In genomic region chr16:76621715-76622114, GRCm38 (mm10) we compare ENCODE assay signal across 12 mouse cellular contexts.
DNase-seq lines count a peak whose midpoint lies in the region; ATAC-seq lines count a peak whose summit lies in the region.
"Had no signal": no experiment of that assay in that cellular context is flagged by ENCODE, and none has a peak within 500 bp of the region (broad histone marks: within the 10 kb centered on the region; RNA-seq: fewer than 3 reads in every experiment).

No protein-coding gene starts in this region.

- H3K4me2 ChIP-seq in hindbrain, embryonic 16.5 days (ENCODE audit: low read length), result no peak overlapping the region
- H3K4me2 ChIP-seq: heart, embryonic 15.5 days; liver, embryonic 11.5 days had no signal

- H3K4me3 ChIP-seq in heart, embryonic 10.5 days, result no peak overlapping the region
- no peak overlapping the region for H3K4me3 ChIP-seq in hindbrain, embryonic 16.5 days (ENCODE audit: low read length)
- H3K4me3 ChIP-seq: erythroblast, embryonic 14.5 days; heart, embryonic 15.5 days had no signal

- no peaks in the 10 kb centered on the region for H3K9me3 ChIP-seq in heart, embryonic 10.5 days
- no peaks in the 10 kb centered on the region for H3K9me3 ChIP-seq in hindbrain, embryonic 16.5 days (ENCODE audit: control insufficient read depth, low read length)
- H3K9me3 ChIP-seq: heart, embryonic 15.5 days had no signal

- H3K9ac ChIP-seq in hindbrain, embryonic 16.5 days (ENCODE audit: low read depth, low read length), result no peak overlapping the region
- H3K9ac ChIP-seq: heart, embryonic 15.5 days had no signal

- DNase-seq in heart, adult 11 months, result peak; percentile 90
- no peak for DNase-seq in heart, embryonic 10.5 days (ENCODE audit: low spot score)
- peak; percentile 0 for DNase-seq in left cerebral cortex, postnatal 4 days
- no peak for DNase-seq in left cerebral cortex, adult 11 months (ENCODE audit: low spot score)
- DNase-seq in embryo, embryonic 10 days (ENCODE audit: low spot score), result peak; percentile 50
- DNase-seq in lung, postnatal 25 days (ENCODE audit: low spot score), result no peak
- no peak for DNase-seq in cerebellum, postnatal 14 days
- DNase-seq: thymus, adult 18-20 months had no signal

- ATAC-seq in hindbrain, embryonic 16.5 days, result peak; percentile 52; the same call in 1 of the 2 replicates

- H3K4me1 ChIP-seq in heart, embryonic 10.5 days, result no peaks in the 10 kb centered on the region
- H3K4me1 ChIP-seq in hindbrain, embryonic 16.5 days (ENCODE audit: control insufficient read depth, insufficient read depth, low read depth, low read length), result no peaks in the 10 kb centered on the region

- no peaks in the 10 kb centered on the region for H3K36me3 ChIP-seq in heart, embryonic 10.5 days
- H3K36me3 ChIP-seq in hindbrain, embryonic 16.5 days (ENCODE audit: control insufficient read depth, insufficient read depth, low read length), result no peaks in the 10 kb centered on the region
- H3K36me3 ChIP-seq: heart, embryonic 15.5 days had no signal

- WGBS in heart, embryonic 10.5 days, result 51% methylated on average over 8 of the region's 8 CpGs
- 49% methylated on average over 8 of the region's 8 CpGs for WGBS in hindbrain, embryonic 16.5 days

- H3K27ac ChIP-seq in heart, embryonic 10.5 days, result no peak overlapping the region
- H3K27ac ChIP-seq in hindbrain, embryonic 16.5 days (ENCODE audit: low read depth, low read length), result no peak overlapping the region
- H3K27ac ChIP-seq: heart, embryonic 15.5 days had no signal

- no peaks in the 10 kb centered on the region for H3K27me3 ChIP-seq in heart, embryonic 10.5 days (ENCODE audit: insufficient read depth, poor library complexity, severe bottlenecking)
- no peaks in the 10 kb centered on the region for H3K27me3 ChIP-seq in hindbrain, embryonic 16.5 days (replicated peaks; ENCODE audit: control insufficient read depth, insufficient read depth, low read length)
- H3K27me3 ChIP-seq: heart, embryonic 15.5 days had no signal

- intact Hi-C loops in left cerebral cortex, postnatal 4 days (cut with DNase I), result no loop called here

Comparison
In these comparisons a context has a peak if more than half of its experiments do, and no peak if none do; other contexts are left out.
1. DNase-seq: peak in heart, adult 11 months (single experiment), left cerebral cortex, postnatal 4 days (single experiment) and embryo, embryonic 10 days (single experiment); none in heart, embryonic 10.5 days (single experiment), left cerebral cortex, adult 11 months (single experiment), lung, postnatal 25 days (single experiment) and cerebellum, postnatal 14 days (0 of 2).